Mouse (Mus musculus): ENCODE measurements around the gene Kif17. TPM values are rescaled to one million over a fixed set of nuclear protein-coding genes. Genes with fewer than 3 reads are reported as not detected.

Gene Kif17
- polyA plus RNA-seq, 2 experiments from 2014 or later: not detected

DNA sequence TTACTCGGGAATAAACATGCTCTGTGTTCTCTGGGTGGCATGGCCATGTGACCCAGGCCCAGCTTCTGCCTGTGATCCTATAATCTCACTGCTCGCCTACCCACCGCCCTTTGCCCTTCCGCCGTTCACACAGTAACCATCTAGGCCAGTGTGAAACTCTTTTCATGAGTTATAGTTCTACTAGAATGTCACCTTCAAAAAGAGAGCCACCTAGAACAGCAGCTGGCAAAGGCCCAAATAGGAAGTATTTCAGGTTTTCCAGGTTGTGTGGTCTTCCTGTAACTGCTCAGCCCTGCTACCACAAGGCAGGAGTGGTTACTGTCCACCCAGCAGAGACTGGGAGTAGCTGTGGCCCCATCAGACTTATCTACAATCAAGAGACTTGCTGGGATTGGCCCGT, 92.5 kb downstream of the Kif17 start:
- ATAC-seq: no peak

DNA sequence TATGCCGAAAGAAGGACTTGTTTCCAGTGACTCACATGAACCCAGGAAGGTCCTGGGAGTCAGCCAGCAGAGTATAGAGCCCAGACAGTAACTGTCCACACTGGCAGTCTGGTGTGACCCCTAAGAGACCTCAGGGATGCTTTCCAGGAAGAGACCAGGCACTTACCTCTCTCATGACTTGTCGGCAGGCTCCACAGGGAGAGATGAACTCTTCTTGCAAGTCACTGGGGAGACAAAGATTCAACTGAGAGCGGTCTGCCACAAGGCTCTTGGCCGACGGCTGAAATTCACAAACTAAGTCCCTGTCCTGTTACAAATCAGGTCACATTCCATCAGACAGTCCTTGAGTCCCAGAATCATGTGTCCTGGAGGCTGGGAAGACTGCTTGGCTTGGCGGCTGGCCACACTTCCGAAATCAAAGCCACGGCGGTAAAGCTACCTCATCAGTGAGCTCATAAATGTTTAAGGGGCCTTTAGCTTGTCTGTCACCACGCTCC, 93.2 kb downstream of the Kif17 start:
- ATAC-seq: no peak

DNA sequence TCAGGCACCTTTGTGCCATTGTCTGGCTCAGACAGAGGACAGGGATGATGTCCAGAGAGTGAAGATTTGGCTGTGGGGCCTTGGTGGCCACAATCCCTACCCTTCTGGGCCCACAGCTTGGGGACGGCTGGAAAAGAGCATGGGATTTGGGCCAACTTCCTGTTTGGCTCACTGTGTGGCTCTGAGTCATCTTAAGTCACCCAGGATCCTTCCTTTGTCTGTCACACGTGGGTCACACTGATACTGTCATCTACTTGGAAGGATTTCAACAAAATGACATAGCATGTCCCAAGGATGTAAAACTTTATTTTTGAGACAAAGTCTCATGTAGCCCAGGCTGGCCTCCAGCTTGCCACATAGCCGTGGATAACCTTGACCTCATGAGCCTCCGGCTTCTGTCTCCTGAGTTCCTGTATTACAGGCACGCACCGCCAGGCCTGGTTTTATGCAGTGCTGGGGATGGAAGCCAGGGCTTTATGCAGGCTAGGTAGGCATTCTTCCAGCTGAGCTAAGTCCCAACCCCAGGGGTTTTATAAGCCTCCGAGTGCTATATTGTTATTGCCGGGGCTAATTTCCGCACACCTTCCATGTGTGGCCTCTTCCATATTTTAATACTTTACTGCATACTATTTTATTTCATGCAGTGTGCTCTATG, 94.8 kb downstream of the Kif17 start:
- ATAC-seq: no peak

DNA sequence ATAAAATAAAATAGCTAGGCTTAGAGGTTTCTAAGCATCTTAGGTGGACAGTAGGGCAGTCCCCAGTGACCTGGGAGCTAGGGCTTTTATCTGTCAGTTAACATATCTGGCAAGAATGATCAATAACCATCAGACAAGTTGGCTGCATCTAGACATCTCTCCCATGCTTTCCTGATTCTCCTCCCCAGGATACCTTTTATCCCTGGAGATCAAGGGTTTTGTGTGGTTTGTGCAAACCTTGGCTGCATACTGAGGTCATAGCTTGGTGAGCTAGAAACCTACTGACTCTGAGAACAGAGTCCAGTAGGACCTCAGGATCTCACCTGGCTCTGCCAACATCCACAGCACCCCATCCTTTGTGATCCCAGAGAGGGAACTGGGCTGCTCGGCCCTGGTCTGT, 97.0 kb downstream of the Kif17 start:
- no peak for ATAC-seq

DNA sequence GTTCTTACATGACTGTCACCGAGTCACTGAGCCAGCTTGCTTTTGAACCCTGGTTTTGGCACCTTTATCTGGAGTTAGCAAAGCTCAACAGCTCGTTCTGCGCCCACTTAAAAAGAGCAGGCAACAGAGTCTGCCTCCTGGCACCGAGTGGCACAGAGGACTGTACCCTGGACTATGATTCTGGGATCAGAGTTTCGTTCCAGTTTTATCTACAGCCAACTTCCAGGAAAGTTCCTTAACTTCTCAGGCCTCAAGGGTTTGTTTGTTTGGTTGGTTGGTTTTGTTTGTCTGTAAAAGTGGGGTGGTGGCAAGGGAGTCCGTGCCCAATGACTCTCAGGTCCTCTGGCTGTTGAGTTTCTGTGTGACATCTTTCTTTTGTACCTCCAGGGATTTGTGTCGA, 98.5 kb downstream of the Kif17 start:
- no peak for ATAC-seq

Other genes starting within 250 kb of the Kif17 start
- gene Hp1bp3, start 34.1 kb upstream of the Kif17 start, polyA plus RNA-seq (2017; shearing (Covaris generic)): 100 to 1,000 TPM; 130 to 146 TPM
- gene Sh2d5, start within 50 bp of the Kif17 start, polyA plus RNA-seq (2017; shearing (Covaris generic)): under 1 TPM in 1 of 2 experiments, not detected in 1; 0.17 TPM
- 100 to 1,000 TPM in 1 of 2 experiments, 10 to 100 TPM in 1; 91.1 to 119 TPM for gene Ddost, start 54.3 kb downstream of the Kif17 start, polyA plus RNA-seq (2017; shearing (Covaris generic))
- gene Pink1, start 75.9 kb downstream of the Kif17 start, polyA plus RNA-seq (2017; shearing (Covaris generic)): 10 to 100 TPM in 1 of 2 experiments, 1 to 10 TPM in 1; 5.6 to 15.3 TPM
- gene Cda, start 117.6 kb downstream of the Kif17 start, polyA plus RNA-seq (2017; shearing (Covaris generic)): not detected
- gene Fam43b, start 146.1 kb downstream of the Kif17 start, polyA plus RNA-seq (2017; shearing (Covaris generic)): not detected
- 10 to 100 TPM; 12.9 to 14.0 TPM for gene Mul1, start 184.2 kb downstream of the Kif17 start, polyA plus RNA-seq (2017; shearing (Covaris generic))
- gene Camk2n1, start 203.9 kb downstream of the Kif17 start, polyA plus RNA-seq (2017; shearing (Covaris generic)): under 1 TPM; 0.38 to 0.80 TPM

All from activated CD4-positive, CD25-positive, alpha-beta regulatory T cell, adult 4 months (primary cell).